Mouse (Mus musculus) embryonic fibroblast, embryonic 13.5 days (primary cell): ENCODE results near the gene Atp13a2. TPM values are rescaled to one million over a fixed set of nuclear protein-coding genes. Genes with fewer than 3 reads are reported as not detected.

Experiments
- H3K27ac ChIP-seq: 2 replicates; pipeline ENCODE4 v1.5.1; 2012; ENCODE audit warnings: low read length, control low read depth, inconsistent platforms; ENCODE audit not compliant: insufficient read depth
- H3K4me1 ChIP-seq: 2 replicates; pipeline ENCODE4 v1.6.1; 2011; ENCODE audit warnings: low read length; ENCODE audit not compliant: control insufficient read depth, insufficient read depth
- H3K4me3 ChIP-seq: 2 replicates; pipeline ENCODE4 v1.5.1; 2011; ENCODE audit warnings: mild to moderate bottlenecking, control low read depth, low read length; ENCODE audit not compliant: insufficient read depth
- CTCF ChIP-seq: IDR thresholded peaks from 2 replicates; pipeline ENCODE4 v1.5.1; 2011; ENCODE audit warnings: mild to moderate bottlenecking, control low read depth, low read length, moderate library complexity, borderline replicate concordance; ENCODE audit not compliant: insufficient read depth
- POLR2A ChIP-seq: IDR thresholded peaks from 2 replicates; pipeline ENCODE4 v1.6.1; 2011; ENCODE audit warnings: low read depth, mild to moderate bottlenecking, control low read depth, low read length, moderate library complexity
- polyA plus RNA-seq: library from polyadenylated mRNA; stranded (reverse); fragments of >200 nt; gene quantifications from 2 replicates; pipeline ENCODE4 v1.2.4, GENCODE M21; 2011; ENCODE audit warnings: low read depth; ENCODE audit not compliant: missing spikeins, insufficient read length

The Atp13a2 gene
- polyA plus RNA-seq, 1 experiment = 16.6 TPM

- Histone ChIP-seq H3K27ac (no peak overlapping the region), H3K4me3 (no peak overlapping the region), H3K4me1 (no peaks in the 10 kb centered on the region)
- no peak for TF ChIP-seq POLR2A
- TF ChIP-seq CTCF = no peak
Observed at GRCm38 (mm10) chr4:140949616-140950015, 37.1 kb upstream of the Atp13a2 start.

- TF ChIP-seq CTCF (no peak), POLR2A (no peak)
- H3K4me1 ChIP-seq = no peaks in the 10 kb centered on the region
- H3K27ac ChIP-seq = no peak overlapping the region
- no peak overlapping the region for H3K4me3 ChIP-seq
Observed at GRCm38 (mm10) chr4:140950574-140950973, 36.1 kb upstream of the Atp13a2 start.

- Histone ChIP-seq H3K4me1 (no peaks in the 10 kb centered on the region), H3K4me3 (no peak overlapping the region), H3K27ac (no peak overlapping the region)
- TF ChIP-seq CTCF = no peak
- no peak for TF ChIP-seq POLR2A
Observed at GRCm38 (mm10) chr4:140951861-140952641, 34.6 kb upstream of the Atp13a2 start.

- Histone ChIP-seq H3K4me3 (peak overlapping the region; percentile 32), H3K4me1 (no peaks in the 10 kb centered on the region), H3K27ac (no peak overlapping the region)
- TF ChIP-seq POLR2A = no peak
- TF ChIP-seq CTCF = no peak
Observed at GRCm38 (mm10) chr4:140957131-140957702, 29.5 kb upstream of the Atp13a2 start.

GRCm38 (mm10) chr4:140957725-140958124 lies 28.9 kb upstream of the Atp13a2 start:
- TF ChIP-seq CTCF = peak; percentile 82
- TF ChIP-seq POLR2A = no peak
- Histone ChIP-seq H3K4me1 (no peaks in the 10 kb centered on the region), H3K4me3 (peak overlapping the region; percentile 32), H3K27ac (no peak overlapping the region)

GRCm38 (mm10) chr4:140958319-140958718 lies 28.4 kb upstream of the Atp13a2 start:
- H3K4me3 ChIP-seq = no peak overlapping the region
- TF ChIP-seq CTCF = no peak
- no peak for TF ChIP-seq POLR2A
- H3K27ac ChIP-seq = no peak overlapping the region
- no peaks in the 10 kb centered on the region for H3K4me1 ChIP-seq

- H3K4me3 ChIP-seq = no peak overlapping the region
- H3K27ac ChIP-seq = no peak overlapping the region
- 0 out of 2 replicates have a peak, but pooled peaks cover 3% of the 10 kb centered on the region for H3K4me1 ChIP-seq
- TF ChIP-seq POLR2A = no peak
- TF ChIP-seq CTCF = no peak
Observed at GRCm38 (mm10) chr4:140959128-140959679, 27.5 kb upstream of the Atp13a2 start.

GRCm38 (mm10) chr4:140959715-140960479 lies 26.8 kb upstream of the Atp13a2 start:
- no peak overlapping the region for H3K4me3 ChIP-seq
- 0 out of 2 replicates have a peak, but pooled peaks cover 3% of the 10 kb centered on the region for H3K4me1 ChIP-seq
- no peak for TF ChIP-seq CTCF
- TF ChIP-seq POLR2A = no peak
- no peak overlapping the region for H3K27ac ChIP-seq

GRCm38 (mm10) chr4:140960781-140961466 lies 25.7 kb upstream of the Atp13a2 start, which contains the start of gene Sdhb:
TSS of gene Sdhb (plus strand) at chr4:140961203.
- TF ChIP-seq CTCF = no peak
- peak; percentile 75 for TF ChIP-seq POLR2A
- Histone ChIP-seq H3K4me3 (peak within 1 kb of the TSS; percentile 99), H3K4me1 (0 out of 2 replicates have a peak, but pooled peaks cover 3% of the 10 kb centered on the region), H3K27ac (peak within 1 kb of the TSS; percentile 45)
